Mouse (Mus musculus): ENCODE results near the gene Accs. TPM values are rescaled to one million over a fixed set of nuclear protein-coding genes. Genes with fewer than 3 reads are reported as not detected.

Accs gene
- polyA plus RNA-seq, 1 experiment from 2014 or later, result 10.0 TPM

GRCm38 (mm10) chr2:93883066-93883465 is 33.3 kb upstream of the Accs start:
- Histone ChIP-seq H3K4me1 (ENCODE audit: insufficient read depth) (peaks cover 12% of the 10 kb centered on the region), H3K27me3 (ENCODE audit: insufficient read depth, low read length) (no peaks in the 10 kb centered on the region), H3K36me3 (ENCODE audit: insufficient read depth) (no peaks in the 10 kb centered on the region), H3K27ac (ENCODE audit: low read depth) (no peak overlapping the region), H3K4me3 (ENCODE audit: low read depth, low read length) (no peak overlapping the region), H3K9ac (no peak overlapping the region), H3K9me3 (ENCODE audit: low read depth, low read length) (no peaks in the 10 kb centered on the region), H3K4me2 (no peak overlapping the region)
- TF ChIP-seq CTCF (IDR thresholded peaks at IDR 0.05; ENCODE audit: low read depth), result peak; percentile 17; the same call in 1 of the 2 replicates
- ATAC-seq (ENCODE audit: insufficient read depth) (no peak), DNase-seq (peak; percentile 20)
- 54% methylated on average over 5 of the region's 5 CpGs for WGBS

- Histone ChIP-seq H3K4me1 (ENCODE audit: insufficient read depth) (peaks cover 8% of the 10 kb centered on the region; the same call in 1 of the 2 replicates), H3K9me3 (ENCODE audit: low read depth, low read length) (no peaks in the 10 kb centered on the region), H3K36me3 (ENCODE audit: insufficient read depth) (no peaks in the 10 kb centered on the region), H3K9ac (no peak overlapping the region), H3K4me3 (ENCODE audit: low read depth, low read length) (no peak overlapping the region), H3K4me2 (no peak overlapping the region), H3K27me3 (ENCODE audit: insufficient read depth, low read length) (no peaks in the 10 kb centered on the region), H3K27ac (ENCODE audit: low read depth) (no peak overlapping the region)
- 84% methylated on average over 9 of the region's 9 CpGs for WGBS
- ATAC-seq (ENCODE audit: insufficient read depth), result no peak
- no peak for DNase-seq
- no peak for TF ChIP-seq CTCF (IDR thresholded peaks at IDR 0.05; ENCODE audit: low read depth)
Measured at GRCm38 (mm10) chr2:93881640-93882367, 32.1 kb upstream of the Accs start.

GRCm38 (mm10) chr2:93880981-93881380 is 31.2 kb upstream of the Accs start:
- Histone ChIP-seq H3K4me2 (no peak overlapping the region), H3K9me3 (ENCODE audit: low read depth, low read length) (no peaks in the 10 kb centered on the region), H3K27me3 (ENCODE audit: insufficient read depth, low read length) (no peaks in the 10 kb centered on the region), H3K27ac (ENCODE audit: low read depth) (no peak overlapping the region), H3K4me3 (ENCODE audit: low read depth, low read length) (no peak overlapping the region), H3K4me1 (ENCODE audit: insufficient read depth) (no peaks in the 10 kb centered on the region), H3K9ac (no peak overlapping the region), H3K36me3 (ENCODE audit: insufficient read depth) (no peaks in the 10 kb centered on the region)
- DNase-seq (peak; percentile 26), ATAC-seq (ENCODE audit: insufficient read depth) (no peak)
- TF ChIP-seq CTCF (IDR thresholded peaks at IDR 0.05; ENCODE audit: low read depth), result no peak
- 45% methylated on average over 3 of the region's 3 CpGs for WGBS

DNA sequence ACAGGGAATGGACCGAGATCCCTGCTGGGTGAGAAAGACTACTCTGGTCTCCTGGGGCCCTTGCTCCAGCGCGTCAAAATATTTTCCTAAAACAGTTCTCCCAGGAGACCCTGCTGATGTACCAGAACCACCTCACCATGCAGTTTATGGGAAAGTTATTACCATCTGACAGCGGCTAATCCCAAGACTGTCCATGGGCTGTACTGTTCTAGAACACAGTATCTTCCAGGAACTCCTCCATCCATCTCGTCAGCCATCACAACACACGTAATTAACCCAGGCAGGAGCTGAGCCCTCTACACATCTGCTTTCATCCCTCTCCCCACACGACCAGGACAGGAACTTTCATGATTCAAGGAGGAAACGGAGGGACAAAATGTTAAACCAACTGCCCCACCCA is 30.7 kb upstream of the Accs start:
- no peak for TF ChIP-seq CTCF (IDR thresholded peaks at IDR 0.05; ENCODE audit: low read depth)
- Histone ChIP-seq H3K36me3 (ENCODE audit: insufficient read depth) (no peaks in the 10 kb centered on the region), H3K4me2 (no peak overlapping the region), H3K9ac (no peak overlapping the region), H3K27me3 (ENCODE audit: insufficient read depth, low read length) (no peaks in the 10 kb centered on the region), H3K27ac (ENCODE audit: low read depth) (no peak overlapping the region), H3K9me3 (ENCODE audit: low read depth, low read length) (no peaks in the 10 kb centered on the region), H3K4me1 (ENCODE audit: insufficient read depth) (no peaks in the 10 kb centered on the region), H3K4me3 (ENCODE audit: low read depth, low read length) (no peak overlapping the region)
- 48% methylated on average over 8 of the region's 8 CpGs for WGBS
- ATAC-seq (ENCODE audit: insufficient read depth) (no peak), DNase-seq (no peak)

GRCm38 (mm10) chr2:93877005-93877404 is 27.3 kb upstream of the Accs start:
- Histone ChIP-seq H3K9me3 (ENCODE audit: low read depth, low read length) (no peaks in the 10 kb centered on the region), H3K27me3 (ENCODE audit: insufficient read depth, low read length) (no peaks in the 10 kb centered on the region), H3K36me3 (ENCODE audit: insufficient read depth) (no peaks in the 10 kb centered on the region), H3K4me1 (ENCODE audit: insufficient read depth) (peaks cover 7% of the 10 kb centered on the region; the same call in 1 of the 2 replicates), H3K9ac (no peak overlapping the region), H3K27ac (ENCODE audit: low read depth) (no peak overlapping the region), H3K4me3 (ENCODE audit: low read depth, low read length) (no peak overlapping the region), H3K4me2 (no peak overlapping the region)
- DNase-seq (peak; percentile 58), ATAC-seq (ENCODE audit: insufficient read depth) (no peak)
- TF ChIP-seq CTCF (IDR thresholded peaks at IDR 0.05; ENCODE audit: low read depth), result no peak
- WGBS, result 40% methylated on average over 5 of the region's 5 CpGs

GRCm38 (mm10) chr2:93874606-93875005 is 24.9 kb upstream of the Accs start:
- ATAC-seq (ENCODE audit: insufficient read depth), result no peak
- Histone ChIP-seq H3K4me1 (ENCODE audit: insufficient read depth) (peaks cover 7% of the 10 kb centered on the region; the same call in 1 of the 2 replicates), H3K4me3 (ENCODE audit: low read depth, low read length) (no peak overlapping the region), H3K27me3 (ENCODE audit: insufficient read depth, low read length) (no peaks in the 10 kb centered on the region), H3K4me2 (no peak overlapping the region), H3K9ac (no peak overlapping the region), H3K27ac (ENCODE audit: low read depth) (peak overlapping the region; percentile 66; the same call in 1 of the 2 replicates), H3K9me3 (ENCODE audit: low read depth, low read length) (no peaks in the 10 kb centered on the region), H3K36me3 (ENCODE audit: insufficient read depth) (no peaks in the 10 kb centered on the region)
- no peak for TF ChIP-seq CTCF (IDR thresholded peaks at IDR 0.05; ENCODE audit: low read depth)
- DNase-seq, result no peak
- WGBS, result 86% methylated on average over 3 of the region's 3 CpGs

DNA sequence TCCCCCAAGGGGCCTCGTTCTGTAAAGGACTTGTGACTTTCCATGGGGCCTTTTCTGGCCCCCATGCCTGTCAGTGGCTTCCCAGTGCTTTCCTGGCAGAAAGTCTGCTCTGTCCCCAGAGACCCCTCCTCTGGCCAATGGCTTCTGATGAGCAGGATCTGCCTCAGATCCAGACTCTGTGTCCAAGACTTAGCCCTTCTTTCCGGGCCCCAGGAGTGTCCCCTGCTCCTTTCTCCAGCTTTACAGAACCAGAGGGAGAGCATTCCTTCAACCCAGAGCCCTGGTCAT is 24.4 kb upstream of the Accs start:
- Histone ChIP-seq H3K27ac (ENCODE audit: low read depth) (peak overlapping the region; percentile 66; the same call in 1 of the 2 replicates), H3K27me3 (ENCODE audit: insufficient read depth, low read length) (no peaks in the 10 kb centered on the region), H3K4me3 (ENCODE audit: low read depth, low read length) (no peak overlapping the region), H3K4me2 (0 out of 2 replicates have a peak overlapping the region, but pooled peaks have one; percentile 18), H3K9me3 (ENCODE audit: low read depth, low read length) (no peaks in the 10 kb centered on the region), H3K36me3 (ENCODE audit: insufficient read depth) (no peaks in the 10 kb centered on the region), H3K9ac (no peak overlapping the region), H3K4me1 (ENCODE audit: insufficient read depth) (peaks cover 7% of the 10 kb centered on the region; the same call in 1 of the 2 replicates)
- 7% methylated on average over 2 of the region's 2 CpGs for WGBS
- ATAC-seq (ENCODE audit: insufficient read depth) (no peak), DNase-seq (no peak)
- no peak for TF ChIP-seq CTCF (IDR thresholded peaks at IDR 0.05; ENCODE audit: low read depth)
